Mouse (Mus musculus): ENCODE data around the gene Dnhd1. TPM values are rescaled to one million over a fixed set of nuclear protein-coding genes. Genes with fewer than 3 reads are reported as not detected.

Gene Dnhd1
- polyA plus RNA-seq, 1 experiment = 4.5 TPM

DNA sequence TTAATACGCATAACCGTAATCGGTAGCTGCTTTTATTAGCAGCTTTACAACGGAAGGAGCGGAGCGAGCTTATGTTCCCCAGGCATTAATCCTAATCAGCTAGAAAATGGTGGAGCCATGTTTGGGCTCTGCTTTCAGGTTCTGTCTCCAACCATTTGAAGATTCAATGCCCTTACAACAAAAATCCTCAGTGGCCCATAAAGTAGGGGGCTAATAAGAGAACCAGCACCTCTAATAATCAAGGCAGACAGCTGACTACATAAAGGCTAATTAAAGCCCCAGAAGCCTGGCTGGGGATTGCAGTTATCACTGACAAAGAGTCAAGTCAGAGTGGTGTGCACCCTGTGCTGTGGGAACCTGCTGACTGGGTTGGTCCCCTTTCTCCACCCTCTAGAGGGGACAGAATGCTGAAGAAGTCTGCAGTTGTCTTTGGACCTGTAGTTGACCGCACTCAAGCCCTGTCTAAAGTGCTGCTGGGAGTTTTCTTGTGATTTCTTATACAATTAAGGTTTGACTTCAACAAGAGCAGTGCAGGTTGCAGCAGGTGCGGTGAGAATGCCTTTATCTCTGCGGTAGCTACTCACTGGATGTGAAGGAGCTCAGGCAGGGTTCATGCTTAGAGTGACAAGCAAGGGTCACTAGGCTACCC is 16.2 kb upstream of the Dnhd1 start:
- Histone ChIP-seq H3K4me1 (ENCODE audit: control insufficient read depth, insufficient read depth, low read length) (no peaks in the 10 kb centered on the region; the same call in 1 of the 2 replicates), H3K27ac (ENCODE audit: control insufficient read depth, insufficient read depth, low read depth, low read length, poor library complexity) (no peak overlapping the region), H3K4me3 (replicated peaks; ENCODE audit: control insufficient read depth, low read depth, low read length) (no peak overlapping the region)
- TF ChIP-seq POLR2A (IDR thresholded peaks at IDR 0.05; ENCODE audit: borderline replicate concordance, control insufficient read depth, low read depth, low read length) (no peak), CTCF (IDR thresholded peaks at IDR 0.05; ENCODE audit: control insufficient read depth, insufficient read depth, low read length) (no peak)
- 57% methylated on average over 9 of the region's 9 CpGs for WGBS

- Histone ChIP-seq H3K4me1 (ENCODE audit: control insufficient read depth, insufficient read depth, low read length) (no peaks in the 10 kb centered on the region; the same call in 1 of the 2 replicates), H3K4me3 (replicated peaks; ENCODE audit: control insufficient read depth, low read depth, low read length) (no peak overlapping the region), H3K27ac (ENCODE audit: control insufficient read depth, insufficient read depth, low read depth, low read length, poor library complexity) (no peak overlapping the region)
- 89% methylated on average over 2 of the region's 2 CpGs for WGBS
- TF ChIP-seq POLR2A (IDR thresholded peaks at IDR 0.05; ENCODE audit: borderline replicate concordance, control insufficient read depth, low read depth, low read length) (no peak), CTCF (IDR thresholded peaks at IDR 0.05; ENCODE audit: control insufficient read depth, insufficient read depth, low read length) (no peak)
Measured at GRCm38 (mm10) chr7:105635726-105636125, 14.9 kb upstream of the Dnhd1 start.

DNA sequence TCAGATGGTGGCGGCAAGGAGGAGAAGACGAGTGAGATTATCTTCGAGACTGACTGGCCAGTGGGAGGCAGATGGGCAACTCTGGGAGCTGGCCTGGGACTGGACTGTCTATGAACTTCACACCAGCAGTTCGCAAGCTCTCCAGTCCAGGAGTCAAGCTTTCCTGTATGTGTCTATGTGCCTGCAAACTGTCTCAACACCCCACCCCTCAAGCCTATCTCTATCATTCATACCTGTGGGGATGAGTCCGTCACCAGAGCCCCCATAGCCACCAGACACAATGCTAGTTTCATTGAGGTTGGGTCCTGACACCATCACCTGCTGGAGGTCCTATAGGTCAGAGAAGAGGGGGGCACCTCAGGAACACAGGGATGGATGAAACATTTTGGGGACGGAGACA is 11.9 kb upstream of the Dnhd1 start:
- Histone ChIP-seq H3K4me1 (ENCODE audit: control insufficient read depth, insufficient read depth, low read length) (peaks cover 1% of the 10 kb centered on the region; the same call in 1 of the 2 replicates), H3K4me3 (replicated peaks; ENCODE audit: control insufficient read depth, low read depth, low read length) (no peak overlapping the region), H3K27ac (ENCODE audit: control insufficient read depth, insufficient read depth, low read depth, low read length, poor library complexity) (no peak overlapping the region)
- WGBS = 83% methylated on average over 6 of the region's 6 CpGs
- TF ChIP-seq POLR2A (IDR thresholded peaks at IDR 0.05; ENCODE audit: borderline replicate concordance, control insufficient read depth, low read depth, low read length) = no peak
- TF ChIP-seq CTCF (IDR thresholded peaks at IDR 0.05; ENCODE audit: control insufficient read depth, insufficient read depth, low read length) = no peak

DNA sequence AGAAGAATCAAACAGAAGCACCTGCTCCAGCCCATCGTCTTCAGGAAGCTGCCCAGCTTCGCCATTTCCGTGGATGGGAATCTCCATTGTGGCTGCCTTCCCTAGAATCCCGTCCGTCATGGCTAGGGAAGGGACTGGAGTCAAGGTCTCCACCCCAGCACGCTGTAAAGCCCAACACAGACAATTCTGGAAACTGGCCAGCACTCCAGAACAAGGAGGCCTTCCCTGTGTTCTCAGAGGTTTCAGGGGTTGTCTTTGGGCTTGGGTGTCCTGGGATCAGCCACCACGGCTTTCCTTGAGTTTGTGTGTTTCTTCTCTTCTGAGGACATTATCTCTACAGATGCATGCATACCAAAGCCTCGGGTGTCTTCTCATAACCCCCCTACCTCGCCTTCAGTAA is 11.3 kb upstream of the Dnhd1 start:
- WGBS = 79% methylated on average over 9 of the region's 9 CpGs
- Histone ChIP-seq H3K4me1 (ENCODE audit: control insufficient read depth, insufficient read depth, low read length) (peaks cover 1% of the 10 kb centered on the region; the same call in 1 of the 2 replicates), H3K27ac (ENCODE audit: control insufficient read depth, insufficient read depth, low read depth, low read length, poor library complexity) (no peak overlapping the region), H3K4me3 (replicated peaks; ENCODE audit: control insufficient read depth, low read depth, low read length) (no peak overlapping the region)
- no peak for TF ChIP-seq CTCF (IDR thresholded peaks at IDR 0.05; ENCODE audit: control insufficient read depth, insufficient read depth, low read length)
- no peak for TF ChIP-seq POLR2A (IDR thresholded peaks at IDR 0.05; ENCODE audit: borderline replicate concordance, control insufficient read depth, low read depth, low read length)

GRCm38 (mm10) chr7:105639756-105640155 is 10.9 kb upstream of the Dnhd1 start, which contains the start of gene Timm10b:
Timm10b (plus strand) TSS chr7:105640056.
- H3K4me3 ChIP-seq (replicated peaks; ENCODE audit: control insufficient read depth, low read depth, low read length) = peak within 1 kb of the TSS; percentile 98
- 0% methylated on average over 2 of the region's 2 CpGs for WGBS
- TF ChIP-seq POLR2A (IDR thresholded peaks at IDR 0.05; ENCODE audit: borderline replicate concordance, control insufficient read depth, low read depth, low read length) (no peak), CTCF (IDR thresholded peaks at IDR 0.05; ENCODE audit: control insufficient read depth, insufficient read depth, low read length) (no peak)
- peaks cover 1% of the 10 kb centered on the region; the same call in 1 of the 2 replicates for H3K4me1 ChIP-seq (ENCODE audit: control insufficient read depth, insufficient read depth, low read length)
- H3K27ac ChIP-seq (ENCODE audit: control insufficient read depth, insufficient read depth, low read depth, low read length, poor library complexity) = peak within 1 kb of the TSS; percentile 95

- H3K4me3 ChIP-seq (replicated peaks; ENCODE audit: control insufficient read depth, low read depth, low read length) = peak within 1 kb of the TSS; percentile 98
- H3K27ac ChIP-seq (ENCODE audit: control insufficient read depth, insufficient read depth, low read depth, low read length, poor library complexity) = peak within 1 kb of the TSS; percentile 95
- TF ChIP-seq CTCF (IDR thresholded peaks at IDR 0.05; ENCODE audit: control insufficient read depth, insufficient read depth, low read length) (no peak), POLR2A (IDR thresholded peaks at IDR 0.05; ENCODE audit: borderline replicate concordance, control insufficient read depth, low read depth, low read length) (peak; percentile 81; the same call in 1 of the 2 replicates)
- H3K4me1 ChIP-seq (ENCODE audit: control insufficient read depth, insufficient read depth, low read length) = peaks cover 1% of the 10 kb centered on the region; the same call in 1 of the 2 replicates
- under 1% methylated on average over 45 of the region's 45 CpGs for WGBS
Measured at GRCm38 (mm10) chr7:105640233-105640893, 10.3 kb upstream of the Dnhd1 start, which contains the start of the genes Arfip2 and Gm45799. Arfip2 (minus strand) TSS chr7:105640416. Gm45799 (plus strand) TSS chr7:105640552.

DNA sequence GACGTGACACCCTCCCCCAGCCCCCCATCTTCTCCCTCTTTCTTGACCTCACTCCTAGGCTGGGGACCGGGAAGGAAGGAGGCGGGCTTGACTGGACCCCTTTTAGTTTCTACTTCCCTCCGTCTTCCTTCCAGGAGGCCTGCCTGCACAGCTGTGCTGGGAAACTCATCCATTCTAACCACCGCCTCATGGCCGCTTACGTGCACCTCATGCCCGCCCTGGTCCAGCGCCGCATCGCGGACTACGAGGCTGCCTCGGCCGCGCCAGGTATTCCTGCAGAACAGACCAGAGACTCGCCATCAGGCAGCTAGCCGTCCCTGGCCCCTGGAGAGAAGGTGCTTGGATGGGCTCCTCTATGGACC is 9.8 kb upstream of the Dnhd1 start:
- H3K27ac ChIP-seq (ENCODE audit: control insufficient read depth, insufficient read depth, low read depth, low read length, poor library complexity) = peak overlapping the region; percentile 95
- TF ChIP-seq POLR2A (IDR thresholded peaks at IDR 0.05; ENCODE audit: borderline replicate concordance, control insufficient read depth, low read depth, low read length) (no peak), CTCF (IDR thresholded peaks at IDR 0.05; ENCODE audit: control insufficient read depth, insufficient read depth, low read length) (no peak)
- 1% methylated on average over 18 of the region's 18 CpGs for WGBS
- H3K4me1 ChIP-seq (ENCODE audit: control insufficient read depth, insufficient read depth, low read length) = peaks cover 1% of the 10 kb centered on the region; the same call in 1 of the 2 replicates
- peak overlapping the region; percentile 98 for H3K4me3 ChIP-seq (replicated peaks; ENCODE audit: control insufficient read depth, low read depth, low read length)

GRCm38 (mm10) chr7:105641936-105642335 is 8.7 kb upstream of the Dnhd1 start:
- Histone ChIP-seq H3K27ac (ENCODE audit: control insufficient read depth, insufficient read depth, low read depth, low read length, poor library complexity) (no peak overlapping the region; the same call in 1 of the 2 replicates), H3K4me1 (ENCODE audit: control insufficient read depth, insufficient read depth, low read length) (peaks cover 1% of the 10 kb centered on the region; the same call in 1 of the 2 replicates), H3K4me3 (replicated peaks; ENCODE audit: control insufficient read depth, low read depth, low read length) (no peak overlapping the region)
- TF ChIP-seq POLR2A (IDR thresholded peaks at IDR 0.05; ENCODE audit: borderline replicate concordance, control insufficient read depth, low read depth, low read length) = no peak
- TF ChIP-seq CTCF (IDR thresholded peaks at IDR 0.05; ENCODE audit: control insufficient read depth, insufficient read depth, low read length) = no peak
- WGBS = 37% methylated on average over 3 of the region's 3 CpGs

All from bone marrow, adult 2 months (tissue).